Mouse (Mus musculus): ENCODE measurements around the gene Shisal2b.

The Shisal2b gene

GRCm38 (mm10) chr13:104816635-104817571 is 46.8 kb downstream of the Shisal2b start, which contains the start of gene Cwc27:
Gene Cwc27 (minus strand): TSS chr13:104817142.
- peak; percentile 57 to 64 for DNase-seq (ENCODE audit: low spot score in 2 of 2)

GRCm38 (mm10) chr13:104816270-104816634 is 47.4 kb downstream of the Shisal2b start:
- no peak for DNase-seq (ENCODE audit: low spot score in 2 of 2)

- no peak for DNase-seq (ENCODE audit: low spot score in 2 of 2)
These were observed 58.0 kb downstream of the Shisal2b start for GRCm38 (mm10) chr13:104805681-104806080.

GRCm38 (mm10) chr13:104799566-104800182 is 64.0 kb downstream of the Shisal2b start:
- DNase-seq (ENCODE audit: low spot score in 2 of 2): no peak

GRCm38 (mm10) chr13:104799067-104799466 is 64.6 kb downstream of the Shisal2b start:
- no peak for DNase-seq (ENCODE audit: low spot score in 2 of 2)
